Mouse (Mus musculus) liver, adult 2 months (tissue): ENCODE results near the gene Rundc3a.

Experiments used
- CTCF ChIP-seq: fragments of 200-500 bp; IDR thresholded peaks from 2 replicates; pipeline ENCODE4 v1.5.1; 2011; ENCODE audit warnings: low read depth, low read length, control low read depth
- POLR2A ChIP-seq: fragments of 200-500 bp; IDR thresholded peaks from 2 replicates; pipeline ENCODE4 v1.6.1; 2011; ENCODE audit warnings: low read length, control low read depth; ENCODE audit not compliant: insufficient read depth; ENCODE audit errors: extremely low read depth

GRCm38 (mm10) chr11:102396263-102396662 lies 3.1 kb downstream of the Rundc3a start:
- no peak for TF ChIP-seq POLR2A
- TF ChIP-seq CTCF = no peak
